Mouse (Mus musculus) splenic B cell, adult 2 months (primary cell): Measurements from ENCODE around the gene Bod1.

Experiments
- DNase-seq: peaks from one replicate; pipeline ENCODE4 v3.0.0-alpha.2; 2011; ENCODE audit warnings: low read depth, low spot score
- H3K27me3 ChIP-seq: 2 replicates; pipeline ENCODE4 v1.6.1; 2012; ENCODE audit warnings: mild to moderate bottlenecking, low read length, moderate library complexity, mixed read lengths; ENCODE audit not compliant: control insufficient read depth, poor library complexity, insufficient read depth, severe bottlenecking
- H3K36me3 ChIP-seq: 2 replicates; pipeline ENCODE4 v1.6.1; 2012; ENCODE audit warnings: mild to moderate bottlenecking, low read length, moderate library complexity, mixed read lengths; ENCODE audit not compliant: control insufficient read depth, poor library complexity, insufficient read depth, severe bottlenecking

Bod1 gene

DNA sequence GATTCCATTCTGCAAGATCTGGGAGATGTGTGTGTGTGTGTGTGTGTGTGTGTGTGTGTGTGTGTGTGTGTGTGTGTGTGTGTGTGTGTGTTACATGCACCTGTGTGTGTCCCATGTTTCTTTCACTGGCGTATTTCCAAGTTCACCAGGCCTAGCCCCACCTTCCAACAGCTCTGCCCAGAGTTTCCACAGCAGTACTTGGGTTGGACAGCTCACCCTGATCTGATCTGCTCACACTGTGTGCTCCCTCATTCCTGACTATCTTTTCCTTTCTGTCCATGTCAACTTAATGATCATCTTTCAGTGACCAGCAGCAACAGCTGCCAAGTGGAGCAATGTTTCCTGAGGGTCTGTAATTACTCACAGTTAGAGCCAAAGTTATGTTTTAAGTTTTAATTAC is 25.1 kb downstream of the Bod1 start:
- H3K36me3 ChIP-seq = no peaks in the 10 kb centered on the region
- no peaks in the 10 kb centered on the region for H3K27me3 ChIP-seq
- no peak for DNase-seq

GRCm38 (mm10) chr11:31643120-31643519 is 28.6 kb downstream of the Bod1 start:
- H3K27me3 ChIP-seq = no peaks in the 10 kb centered on the region
- H3K36me3 ChIP-seq = no peaks in the 10 kb centered on the region
- DNase-seq = no peak

DNA sequence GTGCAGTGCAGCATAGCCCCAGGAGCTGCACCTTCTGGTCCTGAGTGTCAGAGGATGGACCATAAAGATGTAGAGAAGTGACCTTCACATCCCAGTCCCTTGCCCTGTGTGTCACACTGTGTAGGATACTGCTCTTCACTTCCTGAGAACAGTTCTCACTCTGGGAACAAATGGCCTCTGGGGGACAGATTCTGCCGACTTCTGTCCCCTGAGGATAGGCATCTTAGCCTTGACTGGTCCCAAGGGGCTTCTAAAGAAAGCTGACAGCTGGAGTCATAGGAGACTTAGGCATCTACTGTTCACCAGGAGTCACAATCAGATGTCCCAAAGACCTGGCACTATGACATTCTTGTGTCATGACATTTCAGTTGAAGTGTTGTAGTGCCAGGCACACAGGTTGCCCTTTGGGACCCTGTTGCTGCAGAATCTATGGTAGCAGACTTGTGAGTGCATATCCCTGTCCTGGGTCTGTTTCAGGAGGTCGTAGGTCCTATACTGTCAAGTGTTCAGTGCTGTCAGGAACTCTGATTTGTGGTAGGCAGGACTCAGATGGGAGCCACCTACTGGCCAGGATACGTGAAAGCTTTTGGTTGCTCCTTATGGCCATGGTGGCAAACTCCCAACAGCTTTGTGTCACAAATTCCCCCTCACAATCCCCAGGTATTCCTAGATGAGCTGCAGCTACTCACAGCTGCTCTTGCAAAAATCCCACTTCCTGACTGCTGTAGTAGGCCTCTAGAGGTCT is 30.4 kb downstream of the Bod1 start:
- no peak for DNase-seq
- Histone ChIP-seq H3K27me3 (no peaks in the 10 kb centered on the region), H3K36me3 (no peaks in the 10 kb centered on the region)

DNA sequence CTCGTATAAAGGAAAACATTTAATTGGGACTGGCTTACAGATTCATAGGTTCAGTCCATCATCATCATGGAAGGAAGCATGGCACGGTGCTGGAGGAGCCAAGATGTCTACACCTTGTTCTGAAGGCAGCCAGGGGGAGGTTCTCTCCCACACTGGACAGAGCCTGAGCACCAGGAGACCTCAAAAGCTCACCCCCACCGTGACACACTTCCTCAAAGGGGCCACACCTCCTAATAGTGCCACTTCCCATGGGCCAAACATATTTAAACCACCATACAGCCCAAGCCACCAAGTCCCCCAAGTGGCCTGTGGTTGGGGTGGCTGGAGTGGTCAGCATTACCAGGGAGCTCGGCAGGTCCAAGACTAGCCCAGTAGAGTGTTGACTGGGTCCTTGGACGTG is 31.5 kb downstream of the Bod1 start:
- DNase-seq = no peak
- Histone ChIP-seq H3K36me3 (no peaks in the 10 kb centered on the region), H3K27me3 (no peaks in the 10 kb centered on the region)

DNA sequence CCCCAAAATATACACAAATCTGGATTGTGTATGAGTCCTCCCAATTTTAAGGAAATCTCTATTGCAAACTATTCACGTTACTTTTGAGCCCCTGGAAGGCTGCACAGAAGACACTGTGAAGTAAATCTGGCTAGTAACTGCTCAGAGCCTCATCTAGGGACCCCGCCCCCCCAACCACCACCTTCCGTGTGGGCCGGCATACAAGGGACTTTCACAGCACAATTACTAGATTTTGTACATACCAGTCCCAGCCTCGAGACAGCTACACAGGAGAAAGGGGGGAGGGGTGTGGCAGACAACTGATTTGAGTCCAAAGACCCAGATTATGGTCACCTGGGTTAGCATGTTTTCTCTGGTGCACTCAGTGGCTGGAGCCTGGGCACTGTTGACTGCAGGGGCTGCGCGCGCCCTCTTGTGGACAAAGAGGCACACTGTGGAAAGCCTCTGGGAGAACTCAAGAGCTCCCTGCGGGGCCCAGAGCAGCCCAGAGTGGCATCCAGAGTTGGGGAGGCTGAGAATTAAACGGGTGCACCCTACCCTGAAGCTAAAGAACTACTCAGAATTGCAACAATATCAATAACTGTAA is 33.8 kb downstream of the Bod1 start:
- peak; percentile 60 for DNase-seq
- Histone ChIP-seq H3K36me3 (no peaks in the 10 kb centered on the region), H3K27me3 (no peaks in the 10 kb centered on the region)

DNA sequence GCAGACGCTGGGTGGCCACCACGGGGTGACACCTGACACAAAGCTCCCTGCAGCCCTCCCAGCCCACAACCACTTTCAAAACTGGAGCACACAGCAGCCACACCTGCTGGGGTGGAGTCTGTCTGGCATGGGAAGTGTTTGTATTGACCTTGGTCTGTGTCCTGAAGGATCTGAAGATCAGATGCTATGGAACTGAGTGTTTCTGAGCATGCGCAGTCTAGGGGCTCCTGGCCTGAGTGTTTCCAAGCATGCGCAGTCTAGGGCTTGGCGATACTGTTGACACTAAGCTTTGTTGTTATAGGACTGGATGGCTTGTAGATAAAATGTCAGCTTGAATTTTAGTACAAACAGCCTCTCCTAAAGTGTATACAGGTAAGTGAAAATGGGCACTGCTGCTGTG is 43.0 kb downstream of the Bod1 start:
- Histone ChIP-seq H3K27me3 (no peaks in the 10 kb centered on the region), H3K36me3 (no peaks in the 10 kb centered on the region)
- no peak for DNase-seq

DNA sequence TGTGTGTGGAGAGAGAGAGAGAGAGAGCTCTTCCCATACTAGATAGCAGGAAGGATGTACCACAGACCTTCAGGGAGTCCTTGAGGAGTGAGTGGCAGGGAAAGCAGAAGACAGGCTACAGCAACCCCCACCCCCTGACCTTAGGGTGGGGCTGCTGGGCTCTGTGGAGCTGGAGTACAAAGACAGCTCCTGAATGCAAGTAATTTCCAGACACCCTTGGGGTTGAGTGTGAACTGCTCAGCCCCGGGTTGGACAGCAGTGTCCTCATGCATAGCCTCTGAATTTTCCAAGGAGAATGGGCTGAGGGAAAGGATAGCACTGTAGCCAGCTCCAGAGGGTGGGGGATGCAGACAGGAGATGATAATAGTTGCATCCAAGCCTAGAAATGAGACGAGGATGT is 50.9 kb downstream of the Bod1 start:
- H3K27me3 ChIP-seq = no peaks in the 10 kb centered on the region
- no peak for DNase-seq
- no peaks in the 10 kb centered on the region for H3K36me3 ChIP-seq

- no peaks in the 10 kb centered on the region for H3K27me3 ChIP-seq
- no peak for DNase-seq
- no peaks in the 10 kb centered on the region for H3K36me3 ChIP-seq
These were observed 53.9 kb downstream of the Bod1 start for GRCm38 (mm10) chr11:31617797-31618196.

DNA sequence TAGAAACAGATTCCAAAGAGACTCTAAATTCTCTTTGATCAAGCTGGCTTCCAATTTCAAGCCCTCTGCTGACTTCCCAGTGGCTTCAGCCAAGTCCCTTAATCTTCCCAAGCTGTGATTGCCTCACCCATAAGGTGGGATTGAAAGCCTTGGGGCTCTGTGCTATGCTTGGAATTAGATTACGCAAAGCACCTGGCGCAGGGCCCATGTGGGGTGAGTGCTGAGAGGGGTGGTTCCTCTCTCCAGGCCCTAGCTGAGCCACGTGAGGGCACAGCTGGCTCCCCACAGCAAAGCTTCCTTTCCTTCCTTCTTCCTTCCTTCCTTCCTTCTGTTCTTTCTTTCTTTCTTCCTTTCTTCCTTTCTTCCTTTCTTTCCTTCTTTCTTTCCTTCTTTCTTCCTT is 54.4 kb downstream of the Bod1 start:
- DNase-seq = no peak
- no peaks in the 10 kb centered on the region for H3K27me3 ChIP-seq

DNA sequence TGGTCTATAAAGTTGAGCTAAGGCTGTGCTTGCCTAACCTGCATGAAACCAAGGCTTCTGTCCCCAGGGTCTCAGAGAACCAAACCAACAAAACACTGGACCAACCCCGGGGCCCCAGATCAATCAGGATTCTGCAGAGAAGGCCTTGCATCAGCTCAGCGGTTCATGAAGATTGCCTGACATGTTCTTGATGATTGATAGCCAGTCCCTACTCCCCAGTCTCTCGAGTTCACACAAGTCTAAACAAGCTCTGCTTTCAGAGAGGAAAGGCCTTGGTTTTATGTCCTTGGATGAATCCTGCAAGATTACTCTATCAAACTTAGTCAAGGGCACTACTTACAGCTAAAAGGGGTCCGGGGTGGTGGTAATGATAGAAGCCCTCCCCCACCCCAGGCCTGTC is 55.0 kb downstream of the Bod1 start:
- no peak for DNase-seq
- Histone ChIP-seq H3K27me3 (no peaks in the 10 kb centered on the region), H3K36me3 (no peaks in the 10 kb centered on the region)

More for the DNA sequence above, 54.4 kb downstream of the Bod1 start:
- H3K36me3 ChIP-seq = no peaks in the 10 kb centered on the region
